Comparison of ENCODE assay signal across 8 mouse cellular contexts in the genomic region with DNA sequence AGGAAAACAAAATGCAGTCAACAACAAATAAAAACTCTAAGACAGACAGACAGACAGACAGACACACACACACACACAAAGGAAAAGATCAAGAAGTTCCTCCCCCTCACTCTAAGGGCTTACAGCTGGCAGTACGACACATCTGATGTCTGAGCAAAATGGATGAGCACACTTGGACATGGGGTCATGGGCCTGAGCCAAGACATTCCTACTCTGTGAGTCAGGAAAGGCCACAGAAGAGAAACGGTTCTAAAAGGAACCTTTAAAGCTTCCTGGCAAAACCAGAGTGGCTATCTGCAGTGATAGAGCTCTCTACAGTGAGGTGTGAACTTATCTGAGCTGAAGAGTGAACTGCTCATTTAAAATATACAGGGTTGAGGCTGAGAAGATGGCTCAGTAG. TPM values are rescaled to one million over a fixed set of nuclear protein-coding genes. Genes with fewer than 3 reads are reported as not detected.
DNase-seq lines count a peak whose midpoint lies in the region.
"Had no signal": no experiment of that assay in that cellular context is flagged by ENCODE, and none has a peak within 500 bp of the region (broad histone marks: within the 10 kb centered on the region; RNA-seq: fewer than 3 reads in every experiment).

No protein-coding gene starts in this region.

- DNase-seq in adrenal gland, adult 18-20 months (ENCODE audit: low spot score in 2 of 2) = peak; percentile 46 to 54
- peak; percentile 8 to 24 for DNase-seq in gastrocnemius, adult 8-10 months (ENCODE audit: low spot score in 2 of 2)
- peak; percentile 48 for DNase-seq in kidney, adult 18-20 months
- DNase-seq in lung, postnatal 36 days = peak; percentile 56
- DNase-seq in frontal cortex, postnatal 36 days (ENCODE audit: low spot score in 2 of 2) = no peak
- DNase-seq in cerebellum, adult 11-12 months = no peak
- no peak for DNase-seq in thymus, postnatal 0 days (ENCODE audit: low spot score)

RNA-seq across cellular contexts. Expression of a gene that starts 46.0 kb away (rescaled TPM):
- not detected for total RNA-seq in adrenal gland, adult 18-20 months (2021)
- not detected for total RNA-seq in gastrocnemius, adult 8-10 months (2022)
- not detected in 2 replicates for polyA plus RNA-seq in thymus, postnatal 0 days (2015; fragmentation: Nextera tagmentation; extraction: Ambion mirVana)
- total RNA-seq: megakaryocyte-erythroid progenitor cell, adult 5-6 weeks had no signal

Comparison
In these comparisons a context has a peak if more than half of its experiments do, and no peak if none do; other contexts are left out.
1. DNase-seq: peak in adrenal gland, adult 18-20 months (2 of 2), gastrocnemius, adult 8-10 months (2 of 2), kidney, adult 18-20 months (single experiment) and lung, postnatal 36 days (single experiment); none in frontal cortex, postnatal 36 days (0 of 2), cerebellum, adult 11-12 months (single experiment) and thymus, postnatal 0 days (single experiment).